Mouse (Mus musculus): ENCODE data around the gene Nfkb2.

Nfkb2 gene

GRCm38 (mm10) chr19:46322144-46322995, 18.2 kb downstream of the Nfkb2 start:
- in situ Hi-C loops (cut with MboI, MseI): no loop called here

GRCm38 (mm10) chr19:46322996-46323572, 19.0 kb downstream of the Nfkb2 start:
- in situ Hi-C loops (cut with MboI, MseI): no loop called here

GRCm38 (mm10) chr19:46323716-46324115, 19.6 kb downstream of the Nfkb2 start:
- in situ Hi-C loops (cut with MboI, MseI): no loop called here

- in situ Hi-C loops (cut with MboI, MseI): no loop called here
Observed at GRCm38 (mm10) chr19:46324366-46324765, 20.2 kb downstream of the Nfkb2 start.

- in situ Hi-C loops (cut with MboI, MseI): no loop called here
Observed at GRCm38 (mm10) chr19:46324918-46325317, 20.8 kb downstream of the Nfkb2 start.

- in situ Hi-C loops (cut with MboI, MseI): no loop called here
Observed at GRCm38 (mm10) chr19:46326019-46326755, 22.1 kb downstream of the Nfkb2 start.

GRCm38 (mm10) chr19:46326756-46327305, 22.7 kb downstream of the Nfkb2 start, which contains the start of gene Psd:
Gene Psd (minus strand): TSS chr19:46327156.
- in situ Hi-C loops (cut with MboI, MseI): no loop called here

GRCm38 (mm10) chr19:46327531-46328064, 23.5 kb downstream of the Nfkb2 start:
- in situ Hi-C loops (cut with MboI, MseI): no loop called here

GRCm38 (mm10) chr19:46328081-46329030, 24.2 kb downstream of the Nfkb2 start, which contains the start of gene Fbxl15:
Gene Fbxl15 (plus strand): TSS chr19:46328184.
- in situ Hi-C loops (cut with MboI, MseI): no loop called here

GRCm38 (mm10) chr19:46329031-46329641, 25.0 kb downstream of the Nfkb2 start:
- in situ Hi-C loops (cut with MboI, MseI): no loop called here

- in situ Hi-C loops (cut with MboI, MseI): no loop called here
Observed at GRCm38 (mm10) chr19:46329951-46330350, 25.8 kb downstream of the Nfkb2 start.

- in situ Hi-C loops (cut with MboI, MseI): no loop called here
Observed at GRCm38 (mm10) chr19:46330696-46331095, 26.6 kb downstream of the Nfkb2 start.

GRCm38 (mm10) chr19:46331326-46331725, 27.2 kb downstream of the Nfkb2 start:
- in situ Hi-C loops (cut with MboI, MseI): no loop called here

- in situ Hi-C loops (cut with MboI, MseI): no loop called here
Observed at GRCm38 (mm10) chr19:46331936-46332335, 27.8 kb downstream of the Nfkb2 start.

GRCm38 (mm10) chr19:46332721-46333339, 28.7 kb downstream of the Nfkb2 start:
- in situ Hi-C loops (cut with MboI, MseI): no loop called here

- in situ Hi-C loops (cut with MboI, MseI): no loop called here
Observed at GRCm38 (mm10) chr19:46333906-46334305, 29.8 kb downstream of the Nfkb2 start.

- in situ Hi-C loops (cut with MboI, MseI): no loop called here
Observed at GRCm38 (mm10) chr19:46337719-46338330, 33.7 kb downstream of the Nfkb2 start.

- in situ Hi-C loops (cut with MboI, MseI): no loop called here
Observed at GRCm38 (mm10) chr19:46338331-46338936, 34.3 kb downstream of the Nfkb2 start, which contains the start of gene Cuedc2. Gene Cuedc2 (minus strand): TSS chr19:46338702.

GRCm38 (mm10) chr19:46338942-46339286, 34.8 kb downstream of the Nfkb2 start:
- in situ Hi-C loops (cut with MboI, MseI): no loop called here
